Mouse (Mus musculus): ENCODE results near the gene Vmn1r12. TPM values are rescaled to one million over a fixed set of nuclear protein-coding genes. Genes with fewer than 3 reads are reported as not detected.
"Not testable (repeated sequence)": the region's sequence is repeated elsewhere in the genome, so short reads cannot be mapped to it uniquely, and the experiment has no call there.

Gene Vmn1r12
- not detected for polyA plus RNA-seq (2012; fragmentation: generic; extraction: Trizol)

- H3K36me3 ChIP-seq (ENCODE audit: control insufficient read depth, insufficient read depth): no peaks in the 10 kb centered on the region
- no peaks in the 10 kb centered on the region for H3K79me2 ChIP-seq (ENCODE audit: control insufficient read depth, insufficient read depth)
- TF ChIP-seq CEBPB (IDR thresholded peaks at IDR 0.05; ENCODE audit: insufficient read depth, poor library complexity, severe bottlenecking): no peak
- no peak for TF ChIP-seq MAX (IDR thresholded peaks at IDR 0.05; ENCODE audit: low read depth)
- H3ac ChIP-seq (ENCODE audit: control insufficient read depth, insufficient read length): no peak within 1 kb of the TSS
- H3K4me3 ChIP-seq: no peak within 1 kb of the TSS
- no peak within 1 kb of the TSS for H3K4me2 ChIP-seq (ENCODE audit: low read depth)
- H3K27me3 ChIP-seq (ENCODE audit: control insufficient read depth, insufficient read depth, insufficient read length): no peaks in the 10 kb centered on the region
These were observed at the start of gene Vmn1r12 for GRCm38 (mm10) chr6:57156619-57157018. Gene Vmn1r12 (plus strand): TSS chr6:57156919.

DNA sequence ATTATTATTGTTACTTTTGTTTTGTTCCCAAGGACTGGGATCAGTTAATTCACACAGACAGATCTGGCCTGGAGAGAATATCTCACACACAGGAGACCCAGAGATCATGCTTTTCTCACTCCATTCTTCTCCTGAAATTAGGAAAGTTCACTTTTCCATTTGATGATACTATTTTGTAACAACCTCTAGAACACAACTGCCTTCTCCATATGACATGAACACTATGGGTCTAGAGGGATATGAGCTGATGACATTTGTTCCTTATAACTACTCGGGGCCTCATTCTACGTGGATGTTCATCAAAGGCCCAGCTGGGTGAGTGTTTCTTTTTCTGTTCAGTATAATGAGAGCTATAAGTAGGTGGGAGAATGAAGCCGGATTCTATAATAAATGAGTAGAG is 47.6 kb upstream of the Vmn1r12 start, which contains the start of gene Vmn1r10:
Vmn1r10 (plus strand) TSS at position 301 of the 400 bp plus-strand sequence.
- Histone ChIP-seq H3K4me2 (ENCODE audit: low read depth) (no peak within 1 kb of the TSS), H3ac (ENCODE audit: control insufficient read depth, insufficient read length) (no peak within 1 kb of the TSS), H3K4me3 (no peak within 1 kb of the TSS), H3K27me3 (ENCODE audit: control insufficient read depth, insufficient read depth, insufficient read length) (no peaks in the 10 kb centered on the region), H3K79me2 (ENCODE audit: control insufficient read depth, insufficient read depth) (no peaks in the 10 kb centered on the region), H3K36me3 (ENCODE audit: control insufficient read depth, insufficient read depth) (no peaks in the 10 kb centered on the region)
- TF ChIP-seq USF1 (IDR thresholded peaks at IDR 0.05; ENCODE audit: low read depth) (no peak), MAX (IDR thresholded peaks at IDR 0.05; ENCODE audit: low read depth) (no peak), CEBPB (IDR thresholded peaks at IDR 0.05; ENCODE audit: insufficient read depth, poor library complexity, severe bottlenecking) (no peak), TCF12 (IDR thresholded peaks at IDR 0.05; ENCODE audit: insufficient read depth, poor library complexity, severe bottlenecking) (no peak), MYOD1 (IDR thresholded peaks at IDR 0.05; ENCODE audit: control insufficient read depth in 1 of 3, insufficient read length in 2 of 3, low read depth in 2 of 3) (no peak), POLR2AphosphoS2 (IDR thresholded peaks at IDR 0.05; ENCODE audit: insufficient read length, low read depth) (no peak), MYOG (IDR thresholded peaks at IDR 0.05; ENCODE audit: control insufficient read depth in 1 of 3, insufficient read depth in 1 of 3, insufficient read length in 2 of 3, low read depth in 2 of 3) (no peak), E2F4 (IDR thresholded peaks at IDR 0.05; ENCODE audit: insufficient read depth) (no peak), POLR2A (IDR thresholded peaks at IDR 0.05; ENCODE audit: insufficient read length, low read depth) (no peak), REST (IDR thresholded peaks at IDR 0.05; ENCODE audit: insufficient read depth, insufficient read length) (no peak), TCF3 (IDR thresholded peaks at IDR 0.05; ENCODE audit: insufficient read length, low read depth) (no peak)

GRCm38 (mm10) chr6:57133155-57133554 is 23.6 kb upstream of the Vmn1r12 start, which contains the start of gene Vmn1r11:
Gene Vmn1r11 (plus strand): TSS chr6:57133455.
- Histone ChIP-seq H3K79me2 (ENCODE audit: control insufficient read depth, insufficient read depth) (no peaks in the 10 kb centered on the region), H3K36me3 (ENCODE audit: control insufficient read depth, insufficient read depth) (no peaks in the 10 kb centered on the region), H3K27me3 (ENCODE audit: control insufficient read depth, insufficient read depth, insufficient read length) (no peaks in the 10 kb centered on the region), H3K4me2 (ENCODE audit: low read depth) (no peak within 1 kb of the TSS), H3K4me3 (no peak within 1 kb of the TSS), H3ac (ENCODE audit: control insufficient read depth, insufficient read length) (no peak within 1 kb of the TSS)
- TF ChIP-seq TCF12 (IDR thresholded peaks at IDR 0.05; ENCODE audit: insufficient read depth, poor library complexity, severe bottlenecking) (no peak), TCF3 (IDR thresholded peaks at IDR 0.05; ENCODE audit: insufficient read length, low read depth) (no peak), MYOD1 (IDR thresholded peaks at IDR 0.05; ENCODE audit: control insufficient read depth in 1 of 3, insufficient read length in 2 of 3, low read depth in 2 of 3) (no peak), E2F4 (IDR thresholded peaks at IDR 0.05; ENCODE audit: insufficient read depth) (no peak)

DNA sequence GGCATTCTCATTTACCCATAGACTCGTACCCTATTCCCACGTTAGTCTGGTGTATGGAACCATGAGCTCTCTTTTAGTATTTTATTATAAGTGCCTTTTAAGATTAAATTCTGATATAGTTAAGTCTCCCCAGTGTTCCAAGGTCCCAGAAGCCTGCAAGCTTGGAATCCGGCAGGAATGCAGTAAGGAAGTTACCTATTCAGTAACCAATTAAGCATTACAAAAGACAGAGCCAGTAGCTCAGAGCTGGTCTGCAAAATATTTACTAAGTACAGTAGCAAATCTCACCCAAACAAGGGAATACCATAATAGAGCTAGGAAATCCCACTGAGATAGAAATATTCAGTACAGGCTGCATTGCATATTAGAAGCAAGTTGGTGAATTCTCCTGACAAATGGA is 33.3 kb downstream of the Vmn1r12 start:
- not testable (repeated sequence) for H3K79me2 ChIP-seq (ENCODE audit: control insufficient read depth, insufficient read depth); H3K27me3 ChIP-seq (ENCODE audit: control insufficient read depth, insufficient read depth, insufficient read length); H3ac ChIP-seq (ENCODE audit: control insufficient read depth, insufficient read length); H3K4me3 ChIP-seq; H3K36me3 ChIP-seq (ENCODE audit: control insufficient read depth, insufficient read depth); H3K4me2 ChIP-seq (ENCODE audit: low read depth)

DNA sequence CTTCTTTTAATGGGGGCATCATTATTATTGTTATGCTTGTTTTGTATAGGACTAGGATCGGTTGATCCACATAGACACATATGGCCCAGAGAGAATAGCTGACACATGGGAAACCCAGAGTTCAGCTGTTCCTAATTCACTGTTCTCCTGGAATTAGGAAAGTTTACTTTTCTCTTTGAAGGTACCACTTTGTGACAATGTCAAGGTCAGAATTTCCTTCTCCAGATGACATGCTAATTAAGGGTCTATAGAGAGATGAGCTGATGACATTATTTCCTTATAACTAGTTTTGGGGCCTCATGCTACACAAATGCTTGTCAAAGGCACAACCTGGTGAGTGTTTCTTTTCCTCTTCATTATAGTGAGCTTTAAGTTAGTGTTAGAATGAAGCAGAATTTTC is 46.3 kb downstream of the Vmn1r12 start, which contains the start of gene Vmn1r13:
Vmn1r13 (plus strand) TSS at position 301 of the 400 bp plus-strand sequence.
- H3K36me3 ChIP-seq (ENCODE audit: control insufficient read depth, insufficient read depth); H3ac ChIP-seq (ENCODE audit: control insufficient read depth, insufficient read length); H3K4me2 ChIP-seq (ENCODE audit: low read depth); H3K27me3 ChIP-seq (ENCODE audit: control insufficient read depth, insufficient read depth, insufficient read length); H3K4me3 ChIP-seq; H3K79me2 ChIP-seq (ENCODE audit: control insufficient read depth, insufficient read depth): not testable (repeated sequence)

Other genes starting within 250 kb of the Vmn1r12 start
- 9.9 TPM for gene Nt5c3, start 233.0 kb upstream of the Vmn1r12 start, polyA plus RNA-seq (2012; fragmentation: generic; extraction: Trizol)
- gene Vmn1r4, start 232.9 kb upstream of the Vmn1r12 start, polyA plus RNA-seq (2012; fragmentation: generic; extraction: Trizol): 0.02 TPM
- not detected for gene Vmn1r5, start 186.6 kb upstream of the Vmn1r12 start, polyA plus RNA-seq (2012; fragmentation: generic; extraction: Trizol)
- gene Vmn1r6, start 159.7 kb upstream of the Vmn1r12 start, polyA plus RNA-seq (2012; fragmentation: generic; extraction: Trizol): not detected
- not detected for gene Vmn1r7, start 131.6 kb upstream of the Vmn1r12 start, polyA plus RNA-seq (2012; fragmentation: generic; extraction: Trizol)
- gene Vmn1r8, start 124.6 kb upstream of the Vmn1r12 start, polyA plus RNA-seq (2012; fragmentation: generic; extraction: Trizol): not detected
- not detected for gene Vmn1r9, start 90.1 kb upstream of the Vmn1r12 start, polyA plus RNA-seq (2012; fragmentation: generic; extraction: Trizol)
- not detected for gene Vmn1r10, start 47.5 kb upstream of the Vmn1r12 start, polyA plus RNA-seq (2012; fragmentation: generic; extraction: Trizol)
- gene Vmn1r11, start 23.5 kb upstream of the Vmn1r12 start, polyA plus RNA-seq (2012; fragmentation: generic; extraction: Trizol): not detected
- gene Vmn1r13, start 46.4 kb downstream of the Vmn1r12 start, polyA plus RNA-seq (2012; fragmentation: generic; extraction: Trizol): not detected
- gene Vmn1r14, start 74.8 kb downstream of the Vmn1r12 start, polyA plus RNA-seq (2012; fragmentation: generic; extraction: Trizol): not detected
- not detected for gene Vmn1r15, start 101.0 kb downstream of the Vmn1r12 start, polyA plus RNA-seq (2012; fragmentation: generic; extraction: Trizol)
- not detected for gene Vmn1r16, start 172.6 kb downstream of the Vmn1r12 start, polyA plus RNA-seq (2012; fragmentation: generic; extraction: Trizol)
- gene Vmn1r17, start 206.8 kb downstream of the Vmn1r12 start, polyA plus RNA-seq (2012; fragmentation: generic; extraction: Trizol): not detected
- gene Vmn1r18, start 238.9 kb downstream of the Vmn1r12 start, polyA plus RNA-seq (2012; fragmentation: generic; extraction: Trizol): not detected
- not detected for gene Vmn1r19, start 246.9 kb downstream of the Vmn1r12 start, polyA plus RNA-seq (2012; fragmentation: generic; extraction: Trizol)

Measured in myocyte (in vitro differentiated cells).